Mouse (Mus musculus): Measurements from ENCODE around the gene Nckap5. TPM values are rescaled to one million over a fixed set of nuclear protein-coding genes. Genes with fewer than 3 reads are reported as not detected.
"Not testable (repeated sequence)": the region's sequence is repeated elsewhere in the genome, so short reads cannot be mapped to it uniquely, and the experiment has no call there.

The Nckap5 gene
- polyA plus RNA-seq, 1 experiment from 2014 or later = 17.8 TPM

- H3K4me1 ChIP-seq = peaks cover 7% of the 10 kb centered on the region
- 89% methylated on average over 6 of the region's 6 CpGs for WGBS
- H3K36me3 ChIP-seq = no peaks in the 10 kb centered on the region
- no peak overlapping the region for H3K27ac ChIP-seq (replicated peaks)
- no peak overlapping the region for H3K9ac ChIP-seq (replicated peaks)
- H3K9me3 ChIP-seq = no peaks in the 10 kb centered on the region
- H3K27me3 ChIP-seq = no peaks in the 10 kb centered on the region
- H3K4me2 ChIP-seq (replicated peaks) = no peak overlapping the region
- H3K4me3 ChIP-seq = no peak overlapping the region
- ATAC-seq (ENCODE audit: low FRiP score, low read depth) = no peak
Measured at GRCm38 (mm10) chr1:126822246-126822645, 8.4 kb downstream of the Nckap5 start.

- WGBS = 43% methylated on average over 9 of the region's 9 CpGs
- peak; percentile 30; the same call in 1 of the 2 replicates for ATAC-seq (ENCODE audit: low FRiP score, low read depth)
Measured at GRCm38 (mm10) chr1:126817381-126818034, 13.1 kb downstream of the Nckap5 start.

GRCm38 (mm10) chr1:126806994-126807611 lies 23.5 kb downstream of the Nckap5 start:
- no peaks in the 10 kb centered on the region for H3K9me3 ChIP-seq
- no peak for ATAC-seq (ENCODE audit: low FRiP score, low read depth)
- no peaks in the 10 kb centered on the region for H3K36me3 ChIP-seq
- H3K4me2 ChIP-seq (replicated peaks) = no peak overlapping the region
- no peak overlapping the region for H3K9ac ChIP-seq (replicated peaks)
- no peaks in the 10 kb centered on the region; the same call in 1 of the 2 replicates for H3K4me1 ChIP-seq
- no peaks in the 10 kb centered on the region for H3K27me3 ChIP-seq
- 63% methylated on average over 3 of the region's 3 CpGs for WGBS
- H3K4me3 ChIP-seq = no peak overlapping the region
- no peak overlapping the region for H3K27ac ChIP-seq (replicated peaks)

More at GRCm38 (mm10) chr1:126817381-126818034, 13.1 kb downstream of the Nckap5 start:
- H3K4me1 ChIP-seq = peaks cover 7% of the 10 kb centered on the region
- H3K9me3 ChIP-seq = no peaks in the 10 kb centered on the region
- H3K9ac ChIP-seq (replicated peaks) = no peak overlapping the region
- H3K27ac ChIP-seq (replicated peaks) = no peak overlapping the region
- H3K36me3 ChIP-seq = no peaks in the 10 kb centered on the region
- no peaks in the 10 kb centered on the region for H3K27me3 ChIP-seq
- H3K4me2 ChIP-seq (replicated peaks) = no peak overlapping the region
- no peak overlapping the region for H3K4me3 ChIP-seq

- no peaks in the 10 kb centered on the region for H3K36me3 ChIP-seq
- no peaks in the 10 kb centered on the region for H3K9me3 ChIP-seq
- H3K4me3 ChIP-seq = no peak overlapping the region
- no peaks in the 10 kb centered on the region for H3K27me3 ChIP-seq
- no peak overlapping the region for H3K4me2 ChIP-seq (replicated peaks)
- WGBS = 82% methylated on average over 7 of the region's 7 CpGs
- peaks cover 2% of the 10 kb centered on the region; the same call in 1 of the 2 replicates for H3K4me1 ChIP-seq
- no peak for ATAC-seq (ENCODE audit: low FRiP score, low read depth)
- no peak overlapping the region for H3K27ac ChIP-seq (replicated peaks)
- H3K9ac ChIP-seq (replicated peaks) = no peak overlapping the region
Measured at GRCm38 (mm10) chr1:126806548-126806947, 24.1 kb downstream of the Nckap5 start.

- WGBS = 90% methylated on average over 3 of the region's 3 CpGs
- Histone ChIP-seq H3K9ac (replicated peaks) (no peak overlapping the region), H3K4me1 (peaks cover 2% of the 10 kb centered on the region; the same call in 1 of the 2 replicates), H3K27me3 (no peaks in the 10 kb centered on the region), H3K36me3 (no peaks in the 10 kb centered on the region), H3K4me2 (replicated peaks) (no peak overlapping the region), H3K27ac (replicated peaks) (no peak overlapping the region), H3K9me3 (no peaks in the 10 kb centered on the region), H3K4me3 (no peak overlapping the region)
- ATAC-seq (ENCODE audit: low FRiP score, low read depth) = no peak
Measured at GRCm38 (mm10) chr1:126802405-126802804, 28.2 kb downstream of the Nckap5 start.

DNA sequence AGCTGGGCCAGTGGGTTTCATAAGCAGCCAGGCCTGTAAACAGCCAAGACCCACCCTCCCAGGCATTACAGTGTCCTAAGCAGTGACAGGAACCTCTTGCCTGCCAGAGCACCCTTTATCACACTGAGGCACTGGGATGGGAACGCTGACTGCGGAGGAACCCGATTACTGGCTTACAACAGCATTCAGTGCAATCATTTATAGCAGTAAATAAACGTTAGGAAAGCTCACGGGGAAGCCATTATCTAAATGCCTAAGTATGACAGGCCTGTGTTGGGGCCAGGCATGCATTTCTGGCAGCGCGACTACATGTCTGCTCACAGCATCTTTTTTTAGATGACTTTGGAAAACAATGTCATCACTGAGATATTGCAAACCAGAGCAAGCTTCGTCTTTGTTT lies 28.9 kb downstream of the Nckap5 start:
- Histone ChIP-seq H3K4me3 (no peak overlapping the region), H3K27me3 (no peaks in the 10 kb centered on the region), H3K9ac (replicated peaks) (no peak overlapping the region), H3K9me3 (no peaks in the 10 kb centered on the region), H3K4me1 (0 out of 2 replicates have a peak, but pooled peaks cover 2% of the 10 kb centered on the region), H3K36me3 (no peaks in the 10 kb centered on the region), H3K27ac (replicated peaks) (no peak overlapping the region), H3K4me2 (replicated peaks) (no peak overlapping the region)
- 83% methylated on average over 8 of the region's 8 CpGs for WGBS
- ATAC-seq (ENCODE audit: low FRiP score, low read depth) = no peak

DNA sequence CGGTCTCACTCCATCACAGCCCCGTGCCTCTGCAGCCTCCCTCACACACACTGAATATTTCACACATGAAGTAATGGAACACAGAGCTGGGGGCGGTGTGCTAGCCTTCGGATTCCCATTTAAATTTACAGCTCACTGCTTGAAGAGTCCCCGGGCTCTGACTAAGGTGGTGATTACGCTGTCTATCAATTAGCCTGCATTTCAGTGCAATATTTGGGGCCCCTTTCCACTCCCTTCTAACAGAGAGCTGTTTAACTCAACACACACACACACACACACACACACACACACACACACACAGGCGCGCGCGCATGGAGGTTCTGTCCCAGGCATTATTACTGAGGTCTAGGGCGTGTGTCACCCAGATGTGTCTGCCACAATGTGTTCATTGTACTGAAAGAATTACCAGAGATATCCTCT lies 31.2 kb downstream of the Nckap5 start:
- no peaks in the 10 kb centered on the region for H3K9me3 ChIP-seq
- H3K27me3 ChIP-seq = no peaks in the 10 kb centered on the region
- no peak overlapping the region for H3K27ac ChIP-seq (replicated peaks)
- H3K4me1 ChIP-seq = 0 out of 2 replicates have a peak, but pooled peaks cover 2% of the 10 kb centered on the region
- 80% methylated on average over 11 of the region's 11 CpGs for WGBS
- no peak overlapping the region for H3K4me2 ChIP-seq (replicated peaks)
- no peak overlapping the region for H3K4me3 ChIP-seq
- no peak overlapping the region for H3K9ac ChIP-seq (replicated peaks)
- no peak for ATAC-seq (ENCODE audit: low FRiP score, low read depth)
- no peaks in the 10 kb centered on the region for H3K36me3 ChIP-seq

GRCm38 (mm10) chr1:126780354-126780941 lies 50.2 kb downstream of the Nckap5 start:
- peak; percentile 47; the same call in 1 of the 2 replicates for ATAC-seq (ENCODE audit: low FRiP score, low read depth)
- not testable (repeated sequence) for H3K9ac ChIP-seq (replicated peaks); H3K4me3 ChIP-seq; H3K9me3 ChIP-seq; H3K27me3 ChIP-seq; H3K4me2 ChIP-seq (replicated peaks); H3K27ac ChIP-seq (replicated peaks); H3K36me3 ChIP-seq; H3K4me1 ChIP-seq
- WGBS = no CpG with 5 or more reads among the region's 2 CpGs

- WGBS = no CpG with 5 or more reads among the region's 6 CpGs
- not testable (repeated sequence) for H3K4me1 ChIP-seq; H3K4me2 ChIP-seq (replicated peaks); H3K4me3 ChIP-seq; H3K27me3 ChIP-seq; H3K36me3 ChIP-seq; H3K9ac ChIP-seq (replicated peaks); ATAC-seq (ENCODE audit: low FRiP score, low read depth); H3K27ac ChIP-seq (replicated peaks); H3K9me3 ChIP-seq
Measured at GRCm38 (mm10) chr1:126773947-126774346, 56.7 kb downstream of the Nckap5 start.

DNA sequence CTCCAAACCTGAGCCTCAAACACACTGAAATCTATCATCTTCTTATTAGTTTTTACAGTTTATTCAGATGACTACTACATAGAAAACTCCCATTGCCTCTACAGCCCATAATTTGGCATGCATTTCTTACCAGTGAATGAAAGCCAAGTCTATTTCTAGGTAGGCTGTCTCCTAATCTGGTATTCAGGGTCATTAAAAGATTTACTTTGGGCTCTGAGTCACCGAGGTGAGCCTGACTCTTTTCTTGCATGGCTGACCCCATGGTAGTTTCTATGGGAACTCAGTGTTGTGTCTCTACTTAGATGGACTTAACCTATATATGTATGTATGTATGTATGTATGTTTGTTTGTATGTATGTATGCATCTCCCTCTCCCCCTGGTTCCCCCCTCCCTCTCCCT lies 63.6 kb downstream of the Nckap5 start:
- no peaks in the 10 kb centered on the region for H3K36me3 ChIP-seq
- H3K27me3 ChIP-seq = peaks cover 18% of the 10 kb centered on the region
- H3K4me1 ChIP-seq = peaks cover 11% of the 10 kb centered on the region
- no peak overlapping the region for H3K4me3 ChIP-seq
- H3K27ac ChIP-seq (replicated peaks) = no peak overlapping the region
- no peak for ATAC-seq (ENCODE audit: low FRiP score, low read depth)
- no peak overlapping the region for H3K9ac ChIP-seq (replicated peaks)
- 14% methylated on average over 1 of the region's 1 CpGs for WGBS
- H3K4me2 ChIP-seq (replicated peaks) = no peak overlapping the region
- no peaks in the 10 kb centered on the region for H3K9me3 ChIP-seq

- peaks cover 27% of the 10 kb centered on the region for H3K27me3 ChIP-seq
- H3K9me3 ChIP-seq = no peaks in the 10 kb centered on the region
- peak overlapping the region; percentile 36 for H3K27ac ChIP-seq (replicated peaks)
- H3K4me1 ChIP-seq = peaks cover 11% of the 10 kb centered on the region
- WGBS = 17% methylated on average over 6 of the region's 6 CpGs
- H3K36me3 ChIP-seq = no peaks in the 10 kb centered on the region
- no peak overlapping the region for H3K9ac ChIP-seq (replicated peaks)
- no peak overlapping the region for H3K4me2 ChIP-seq (replicated peaks)
- ATAC-seq (ENCODE audit: low FRiP score, low read depth) = peak; percentile 94
- no peak overlapping the region for H3K4me3 ChIP-seq
Measured at GRCm38 (mm10) chr1:126765506-126766170, 65.0 kb downstream of the Nckap5 start.

- WGBS = 78% methylated on average over 3 of the region's 3 CpGs
- H3K4me3 ChIP-seq = no peak overlapping the region
- H3K27me3 ChIP-seq = peaks cover 30% of the 10 kb centered on the region
- no peaks in the 10 kb centered on the region for H3K36me3 ChIP-seq
- no peak overlapping the region for H3K4me2 ChIP-seq (replicated peaks)
- no peak overlapping the region for H3K9ac ChIP-seq (replicated peaks)
- ATAC-seq (ENCODE audit: low FRiP score, low read depth) = no peak
- no peak overlapping the region for H3K27ac ChIP-seq (replicated peaks)
- peaks cover 11% of the 10 kb centered on the region for H3K4me1 ChIP-seq
- H3K9me3 ChIP-seq = no peaks in the 10 kb centered on the region
Measured at GRCm38 (mm10) chr1:126764201-126764600, 66.4 kb downstream of the Nckap5 start.
